Mouse (Mus musculus) forebrain, embryonic 10.5 days (tissue): ENCODE results near the gene Dcaf4. TPM values are rescaled to one million over a fixed set of nuclear protein-coding genes. Genes with fewer than 3 reads are reported as not detected.

Source experiments
- DNase-seq: peaks from one replicate; pipeline ENCODE4 v3.0.0-alpha.2; 2017; ENCODE audit warnings: low spot score; ENCODE audit errors: extremely low spot score
- H3K27ac ChIP-seq: fragments of 300-500 bp; sonication (generic); 2 replicates; pipeline ENCODE4 v1.5.1; 2016; ENCODE audit warnings: mild to moderate bottlenecking
- H3K27me3 ChIP-seq: fragments of 300-500 bp; sonication (generic); 2 replicates; pipeline ENCODE4 v1.6.1; 2016; ENCODE audit warnings: mild to moderate bottlenecking; ENCODE audit not compliant: poor library complexity, severe bottlenecking
- H3K36me3 ChIP-seq: fragments of 300-500 bp; sonication (generic); replicated peaks from 2 replicates; pipeline ENCODE4 v1.6.1; 2016; ENCODE audit warnings: mild to moderate bottlenecking, moderate library complexity
- H3K4me1 ChIP-seq: fragments of 300-500 bp; sonication (generic); 2 replicates; pipeline ENCODE4 v1.6.1; 2016
- H3K4me3 ChIP-seq: fragments of 300-500 bp; sonication (generic); 2 replicates; pipeline ENCODE4 v1.5.1; 2016; ENCODE audit warnings: mild to moderate bottlenecking, moderate library complexity
- H3K9me3 ChIP-seq: fragments of 300-500 bp; sonication (generic); 2 replicates; pipeline ENCODE4 v1.6.1; 2016; ENCODE audit warnings: mild to moderate bottlenecking, moderate library complexity
- WGBS: fragments of 180-500 bp; shearing (Covaris S2); methylation state at CpG from one replicate; pipeline ENCODE4 v1.1.7; 2016; 5-methylcytosine and 5-hydroxymethylcytosine counted together
- polyA plus RNA-seq: library from polyadenylated mRNA; unstranded; fragments of >200 nt; fragmentation: Nextera tagmentation; extraction: Ambion mirVana; gene quantifications from 2 replicates; pipeline ENCODE4 v1.2.1, GENCODE M21; 2016

The Dcaf4 gene
- polyA plus RNA-seq, 1 experiment from 2014 or later: 24.1 TPM

- no peaks in the 10 kb centered on the region for H3K9me3 ChIP-seq
- WGBS: 83% methylated on average over 5 of the region's 5 CpGs
- H3K36me3 ChIP-seq: no peaks in the 10 kb centered on the region
- H3K4me1 ChIP-seq: peaks cover 9% of the 10 kb centered on the region
- H3K27me3 ChIP-seq: peaks cover 11% of the 10 kb centered on the region
- DNase-seq: no peak
- no peak overlapping the region for H3K27ac ChIP-seq
- no peak overlapping the region for H3K4me3 ChIP-seq
Measured at GRCm38 (mm10) chr12:83499256-83499655, 21.0 kb upstream of the Dcaf4 start.

DNA sequence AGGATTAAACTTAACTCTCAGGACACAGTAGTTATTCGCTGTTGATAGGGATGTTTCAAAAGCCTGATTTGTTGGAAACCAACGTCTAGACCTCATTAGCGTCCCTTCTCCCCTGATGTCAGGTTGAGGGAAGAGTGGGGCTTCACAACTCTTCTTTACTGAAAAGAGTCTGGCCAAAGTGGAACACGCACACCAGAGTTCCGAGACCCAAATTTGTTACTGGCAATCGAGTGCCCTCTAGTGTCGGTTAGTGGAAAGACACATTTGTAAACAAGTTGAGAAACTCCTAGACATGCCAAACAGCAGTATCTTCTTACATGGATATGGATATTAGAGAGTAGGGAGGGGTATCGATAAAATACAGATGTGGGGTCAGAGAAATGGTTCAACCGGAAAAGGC lies 18.1 kb upstream of the Dcaf4 start:
- Histone ChIP-seq H3K4me3 (no peak overlapping the region), H3K4me1 (0 out of 2 replicates have a peak, but pooled peaks cover 3% of the 10 kb centered on the region), H3K9me3 (no peaks in the 10 kb centered on the region), H3K27ac (no peak overlapping the region), H3K27me3 (peaks cover 11% of the 10 kb centered on the region), H3K36me3 (no peaks in the 10 kb centered on the region)
- DNase-seq: peak; percentile 61
- WGBS: 6% methylated on average over 9 of the region's 9 CpGs

DNA sequence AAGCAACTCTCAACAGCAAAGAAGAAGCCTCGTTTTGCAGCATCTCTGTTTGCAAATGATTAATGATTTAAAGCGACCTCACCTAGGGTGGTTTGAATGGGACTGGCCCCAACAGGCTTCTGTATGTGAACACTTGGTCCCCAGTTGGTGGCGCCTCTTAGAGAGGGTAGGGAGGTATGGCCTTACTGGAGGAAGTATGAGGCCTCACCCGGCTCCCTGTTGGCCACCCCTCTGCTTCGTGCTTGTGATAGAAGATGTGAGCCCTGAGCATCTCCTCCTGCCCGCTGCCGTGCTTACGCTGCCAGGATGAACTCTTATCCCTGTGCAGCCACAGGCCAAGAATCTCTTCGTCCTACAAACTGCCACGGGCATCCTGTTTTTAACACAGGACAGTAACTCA lies 13.7 kb upstream of the Dcaf4 start:
- H3K27me3 ChIP-seq: peaks cover 4% of the 10 kb centered on the region; the same call in 1 of the 2 replicates
- H3K4me3 ChIP-seq: no peak overlapping the region
- H3K4me1 ChIP-seq: 0 out of 2 replicates have a peak, but pooled peaks cover 3% of the 10 kb centered on the region
- WGBS: 84% methylated on average over 10 of the region's 10 CpGs
- H3K27ac ChIP-seq: no peak overlapping the region
- no peaks in the 10 kb centered on the region for H3K9me3 ChIP-seq
- H3K36me3 ChIP-seq: no peaks in the 10 kb centered on the region
- DNase-seq: no peak

DNA sequence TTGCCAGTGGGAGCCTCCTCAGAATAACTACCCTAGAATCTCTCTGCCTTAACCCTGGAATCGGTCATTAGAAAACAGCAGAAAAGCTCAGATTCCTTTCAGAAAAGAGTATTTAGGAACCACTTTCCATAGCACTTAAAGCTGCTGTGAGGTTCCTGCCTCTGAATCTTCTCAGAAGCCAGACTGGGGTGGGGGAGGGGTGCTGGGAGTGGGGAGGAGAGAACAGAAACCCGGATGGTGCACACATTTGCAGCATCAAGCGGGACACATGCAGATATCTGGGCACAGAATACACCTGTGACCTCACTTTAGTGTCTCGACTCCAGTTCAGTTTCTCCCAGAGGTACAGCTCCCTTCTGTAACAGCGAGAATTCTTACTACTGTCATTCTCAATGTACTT lies 9.7 kb upstream of the Dcaf4 start:
- Histone ChIP-seq H3K9me3 (no peaks in the 10 kb centered on the region), H3K36me3 (no peaks in the 10 kb centered on the region), H3K4me3 (no peak overlapping the region), H3K27me3 (no peaks in the 10 kb centered on the region), H3K27ac (no peak overlapping the region), H3K4me1 (peaks cover 15% of the 10 kb centered on the region)
- no peak for DNase-seq
- WGBS: 84% methylated on average over 5 of the region's 5 CpGs

DNA sequence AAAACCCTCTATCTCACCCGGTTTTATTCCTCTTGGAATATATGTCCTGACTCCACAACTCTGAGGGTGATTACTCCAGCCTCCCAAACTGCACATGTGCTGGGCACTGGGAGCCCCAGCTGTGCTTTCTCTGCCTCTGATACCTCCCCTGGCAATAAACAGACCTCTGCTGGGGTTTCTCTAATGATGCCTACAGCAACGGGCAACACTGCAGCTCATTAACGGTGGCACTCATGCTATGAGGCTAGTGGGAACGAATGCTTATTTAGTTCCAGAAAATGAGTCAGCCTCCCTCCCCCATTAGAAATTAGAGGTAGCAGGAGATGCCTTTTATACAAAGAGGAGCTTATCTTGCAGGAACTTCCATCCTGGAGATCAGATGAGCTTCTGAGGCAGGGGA lies 7.5 kb upstream of the Dcaf4 start:
- no peak overlapping the region for H3K4me3 ChIP-seq
- whole genome bisulfite sequencing: 47% methylated on average over 4 of the region's 4 CpGs
- H3K4me1 ChIP-seq: peaks cover 21% of the 10 kb centered on the region
- peak overlapping the region; percentile 35 for H3K27ac ChIP-seq
- no peaks in the 10 kb centered on the region for H3K9me3 ChIP-seq
- H3K27me3 ChIP-seq: no peaks in the 10 kb centered on the region
- no peaks in the 10 kb centered on the region for H3K36me3 ChIP-seq
- no peak for DNase-seq

DNA sequence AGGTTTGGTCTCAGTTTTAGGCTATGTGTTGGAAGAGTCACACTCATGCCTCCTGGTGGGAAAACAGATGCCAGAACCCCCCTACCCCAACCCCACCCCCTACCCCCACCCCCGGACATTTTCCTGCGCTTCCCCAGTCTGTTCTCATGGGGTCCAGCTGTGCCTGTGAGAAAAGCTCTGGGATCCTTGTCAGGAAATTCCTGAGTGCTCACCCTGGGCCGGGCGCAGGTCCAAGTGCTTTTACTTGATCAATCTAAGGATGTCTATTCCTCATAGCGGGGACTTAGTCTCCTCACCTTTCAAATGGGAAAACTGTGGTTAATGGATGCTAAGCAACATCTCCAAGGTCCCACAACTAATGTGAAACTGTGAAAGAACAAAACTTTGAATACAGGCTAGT lies 7.1 kb upstream of the Dcaf4 start:
- 48% methylated on average over 5 of the region's 5 CpGs for WGBS
- peak overlapping the region; percentile 35; the same call in 1 of the 2 replicates for H3K27ac ChIP-seq

DNA sequence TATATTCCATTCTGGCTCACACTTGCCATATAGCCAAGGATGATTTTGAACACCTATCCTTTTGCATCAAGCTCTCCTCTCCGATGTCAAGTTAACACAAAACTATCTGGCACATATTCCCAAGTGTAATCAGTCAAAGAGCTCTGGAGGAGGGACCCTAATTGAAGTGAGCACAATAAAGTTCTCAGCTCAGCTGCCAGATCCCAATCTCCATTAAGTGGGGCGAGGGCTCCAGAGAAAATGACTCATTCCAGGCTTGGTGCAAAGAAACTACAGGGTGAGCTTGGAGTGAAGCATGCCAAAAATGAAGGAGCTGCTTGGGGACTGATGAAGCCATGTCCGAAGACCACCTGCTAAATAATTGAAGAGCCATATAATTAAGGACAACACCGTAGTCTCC lies 6.0 kb upstream of the Dcaf4 start:
- Histone ChIP-seq H3K27ac (no peak overlapping the region), H3K27me3 (no peaks in the 10 kb centered on the region), H3K36me3 (no peaks in the 10 kb centered on the region), H3K4me1 (peaks cover 21% of the 10 kb centered on the region), H3K9me3 (no peaks in the 10 kb centered on the region), H3K4me3 (no peak overlapping the region)
- DNase-seq: no peak
- WGBS: 83% methylated on average over 4 of the region's 4 CpGs

More for the DNA sequence above, 7.1 kb upstream of the Dcaf4 start:
- Histone ChIP-seq H3K4me3 (no peak overlapping the region), H3K27me3 (no peaks in the 10 kb centered on the region), H3K4me1 (peaks cover 21% of the 10 kb centered on the region), H3K9me3 (no peaks in the 10 kb centered on the region), H3K36me3 (no peaks in the 10 kb centered on the region)
- DNase-seq: no peak

DNA sequence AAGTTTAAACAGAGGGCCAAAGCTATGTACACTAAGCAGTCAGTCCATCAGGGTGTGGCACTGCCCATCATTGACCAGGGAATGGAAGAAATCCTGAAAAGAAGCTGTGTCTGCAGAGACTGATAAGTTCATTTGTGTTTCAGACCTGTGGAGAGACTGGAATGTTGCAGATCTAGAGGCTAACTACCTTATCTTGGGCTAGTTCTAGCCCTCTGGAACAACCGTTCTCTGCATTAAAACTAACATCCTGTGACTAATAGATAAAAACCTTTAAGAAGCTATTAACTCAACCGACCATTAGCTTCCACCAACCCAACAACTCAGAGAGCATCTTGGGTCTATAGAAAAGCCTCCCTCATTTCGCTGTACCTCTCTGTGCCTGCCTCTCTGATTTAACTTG lies 2.7 kb upstream of the Dcaf4 start:
- Histone ChIP-seq H3K27ac (no peak overlapping the region), H3K36me3 (no peaks in the 10 kb centered on the region), H3K4me1 (peaks cover 37% of the 10 kb centered on the region), H3K9me3 (no peaks in the 10 kb centered on the region), H3K27me3 (no peaks in the 10 kb centered on the region), H3K4me3 (no peak overlapping the region)
- no peak for DNase-seq
- WGBS: 87% methylated on average over 3 of the region's 3 CpGs

DNA sequence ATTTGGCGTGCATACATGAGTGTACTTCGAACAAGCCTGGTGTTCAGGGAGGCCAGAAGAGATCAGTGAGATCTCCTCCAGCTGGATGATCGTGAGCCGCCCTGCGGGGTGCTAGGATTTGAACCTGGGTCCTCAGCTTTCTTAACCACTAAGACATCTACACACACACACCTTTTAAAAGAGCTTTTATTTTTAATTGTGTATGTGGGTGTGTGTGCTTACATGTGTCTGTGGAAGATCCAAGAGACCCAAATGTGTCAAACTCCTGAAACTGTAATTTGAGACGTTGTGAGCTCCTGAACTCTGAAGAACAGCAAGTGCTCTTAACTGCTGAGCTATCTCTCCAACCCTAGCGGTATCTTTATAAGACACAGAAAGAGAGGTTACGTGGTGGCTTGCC lies 817 bp downstream of the Dcaf4 start:
- Histone ChIP-seq H3K4me3 (peak overlapping the region; percentile 77), H3K27me3 (no peaks in the 10 kb centered on the region), H3K4me1 (peaks cover 40% of the 10 kb centered on the region), H3K36me3 (no peaks in the 10 kb centered on the region), H3K9me3 (no peaks in the 10 kb centered on the region), H3K27ac (no peak overlapping the region)
- no peak for DNase-seq
- 46% methylated on average over 8 of the region's 8 CpGs for WGBS

- 93% methylated on average over 6 of the region's 6 CpGs for WGBS
- no peak overlapping the region for H3K27ac ChIP-seq
Measured at GRCm38 (mm10) chr12:83523056-83523455, 2.8 kb downstream of the Dcaf4 start.

GRCm38 (mm10) chr12:83523892-83524291 lies 3.6 kb downstream of the Dcaf4 start:
- Histone ChIP-seq H3K4me3 (no peak overlapping the region), H3K27me3 (no peaks in the 10 kb centered on the region), H3K36me3 (peaks cover 2% of the 10 kb centered on the region; the same call in 1 of the 2 replicates), H3K27ac (no peak overlapping the region), H3K9me3 (no peaks in the 10 kb centered on the region), H3K4me1 (peaks cover 45% of the 10 kb centered on the region)
- WGBS: 78% methylated on average over 4 of the region's 4 CpGs
- no peak for DNase-seq

More at GRCm38 (mm10) chr12:83523056-83523455, 2.8 kb downstream of the Dcaf4 start:
- H3K9me3 ChIP-seq: no peaks in the 10 kb centered on the region
- no peak overlapping the region for H3K4me3 ChIP-seq
- H3K36me3 ChIP-seq: peaks cover 2% of the 10 kb centered on the region; the same call in 1 of the 2 replicates
- no peaks in the 10 kb centered on the region for H3K27me3 ChIP-seq
- no peak for DNase-seq
- H3K4me1 ChIP-seq: peaks cover 43% of the 10 kb centered on the region

GRCm38 (mm10) chr12:83524329-83524728 lies 4.1 kb downstream of the Dcaf4 start:
- DNase-seq: no peak

GRCm38 (mm10) chr12:83525822-83526544 lies 5.7 kb downstream of the Dcaf4 start:
- Histone ChIP-seq H3K27ac (no peak overlapping the region), H3K4me3 (no peak overlapping the region), H3K9me3 (no peaks in the 10 kb centered on the region), H3K4me1 (peaks cover 32% of the 10 kb centered on the region), H3K36me3 (peaks cover 9% of the 10 kb centered on the region), H3K27me3 (no peaks in the 10 kb centered on the region)
- DNase-seq: no peak
- WGBS: 78% methylated on average over 18 of the region's 18 CpGs

More at GRCm38 (mm10) chr12:83524329-83524728, 4.1 kb downstream of the Dcaf4 start:
- H3K27me3 ChIP-seq: no peaks in the 10 kb centered on the region
- WGBS: 86% methylated on average over 5 of the region's 5 CpGs
- H3K27ac ChIP-seq: no peak overlapping the region
- peaks cover 45% of the 10 kb centered on the region for H3K4me1 ChIP-seq
- no peak overlapping the region for H3K4me3 ChIP-seq
- no peaks in the 10 kb centered on the region for H3K9me3 ChIP-seq
- H3K36me3 ChIP-seq: peaks cover 4% of the 10 kb centered on the region; the same call in 1 of the 2 replicates
